ENCODE assay signal across 18 mouse cellular contexts in the genomic region with DNA sequence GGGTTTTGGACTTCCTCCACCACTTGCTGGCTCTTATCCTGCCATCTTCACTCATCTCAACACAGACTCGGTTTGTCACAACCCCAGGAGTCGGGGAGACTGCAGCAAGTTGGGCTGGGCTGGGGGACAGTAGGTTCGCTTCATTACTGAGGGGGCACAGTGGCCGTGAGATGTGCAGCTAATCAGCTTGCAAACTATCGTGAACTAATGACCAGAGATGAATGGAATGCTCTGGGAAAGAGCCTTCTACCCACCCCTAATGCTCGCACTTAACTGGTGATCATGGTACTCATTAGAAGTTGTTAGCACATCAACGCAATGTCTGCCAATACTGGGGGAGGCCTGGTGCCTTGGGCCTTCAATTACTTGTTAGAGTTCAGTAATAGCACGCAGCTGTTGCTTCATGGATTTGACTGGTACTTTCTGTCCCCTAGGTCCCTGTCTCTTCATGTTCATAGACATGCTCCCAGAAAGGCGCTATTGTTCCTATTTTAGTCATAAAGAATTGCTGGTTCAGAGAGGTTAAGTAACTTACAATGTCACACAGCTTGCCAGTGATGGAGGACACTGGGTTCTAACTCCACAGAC.
"Had no signal": no experiment of that assay in that cellular context is flagged by ENCODE, and none has a peak within 500 bp of the region (broad histone marks: within the 10 kb centered on the region; RNA-seq: fewer than 3 reads in every experiment).

No protein-coding gene starts in this region.

- H3K4me1 ChIP-seq: megakaryocyte, embryonic 14.5 days had no signal

- H3K4me3 ChIP-seq: liver, embryonic 13.5 days; liver, embryonic 15.5 days; megakaryocyte, embryonic 14.5 days; midbrain, embryonic 13.5 days; midbrain, embryonic 15.5 days; myocyte; neural tube, embryonic 13.5 days; neural tube, embryonic 15.5 days had no signal

- DNase-seq: liver, embryonic 13.5 days; liver, postnatal 0 days; lung, embryonic 14.5 days; lung, postnatal 10 days; right cerebral cortex, adult 18-20 months; right cerebral cortex, postnatal 25 days; right cerebral cortex, postnatal 4 days; spleen, adult 18-20 months; thymus, adult 18-20 months; thymus, postnatal 14 days; thymus, postnatal 36 days had no signal
